Mouse (Mus musculus): ENCODE data around the gene Aatf.

Gene Aatf

GRCm38 (mm10) chr11:84513171-84514116, at the start of gene Aatf:
Gene Aatf (minus strand): TSS chr11:84513522.
- peak; percentile 91 to 98 for DNase-seq (ENCODE audit: low spot score in 2 of 2)

- peak in 1 of 2 experiments; percentile 58 for DNase-seq (ENCODE audit: low spot score in 2 of 2)
Observed at GRCm38 (mm10) chr11:84562758-84563347, 49.5 kb upstream of the Aatf start.

- no peak for DNase-seq (ENCODE audit: low spot score in 2 of 2)
Observed at GRCm38 (mm10) chr11:84561546-84561945, 48.2 kb upstream of the Aatf start.

GRCm38 (mm10) chr11:84553821-84554450, 40.6 kb upstream of the Aatf start:
- DNase-seq (ENCODE audit: low spot score in 2 of 2) = peak in 1 of 2 experiments; percentile 64

GRCm38 (mm10) chr11:84551296-84551695, 38.0 kb upstream of the Aatf start:
- no peak for DNase-seq (ENCODE audit: low spot score in 2 of 2)

GRCm38 (mm10) chr11:84549258-84549791, 36.0 kb upstream of the Aatf start:
- no peak for DNase-seq (ENCODE audit: low spot score in 2 of 2)

GRCm38 (mm10) chr11:84548293-84548692, 35.0 kb upstream of the Aatf start:
- no peak for DNase-seq (ENCODE audit: low spot score in 2 of 2)

GRCm38 (mm10) chr11:84539981-84540380, 26.7 kb upstream of the Aatf start:
- no peak for DNase-seq (ENCODE audit: low spot score in 2 of 2)

- DNase-seq (ENCODE audit: low spot score in 2 of 2) = no peak
Observed at GRCm38 (mm10) chr11:84529797-84530703, 16.7 kb upstream of the Aatf start.

GRCm38 (mm10) chr11:84529143-84529755, 15.9 kb upstream of the Aatf start:
- no peak for DNase-seq (ENCODE audit: low spot score in 2 of 2)

- DNase-seq (ENCODE audit: low spot score in 2 of 2) = no peak
Observed at GRCm38 (mm10) chr11:84526976-84527860, 13.9 kb upstream of the Aatf start.

GRCm38 (mm10) chr11:84526451-84526850, 13.1 kb upstream of the Aatf start:
- no peak for DNase-seq (ENCODE audit: low spot score in 2 of 2)

- DNase-seq (ENCODE audit: low spot score in 2 of 2) = peak; percentile 72 to 88
Observed at GRCm38 (mm10) chr11:84525421-84526274, 12.3 kb upstream of the Aatf start, which contains the start of gene Lhx1. Gene Lhx1 (minus strand): TSS chr11:84525535.

- DNase-seq (ENCODE audit: low spot score in 2 of 2) = peak; percentile 24 to 54
Observed at GRCm38 (mm10) chr11:84524511-84525270, 11.4 kb upstream of the Aatf start.

- no peak for DNase-seq (ENCODE audit: low spot score in 2 of 2)
Observed at GRCm38 (mm10) chr11:84523841-84524510, 10.7 kb upstream of the Aatf start.

- no peak for DNase-seq (ENCODE audit: low spot score in 2 of 2)
Observed at GRCm38 (mm10) chr11:84523321-84523831, 10.1 kb upstream of the Aatf start.
